Mouse (Mus musculus) neural tube, embryonic 14.5 days (tissue): ENCODE data around the gene Orm1. TPM values are rescaled to one million over a fixed set of nuclear protein-coding genes. Genes with fewer than 3 reads are reported as not detected.

Experiments
- ATAC-seq: fragments of 200-750 bp; cut with Nextera tagmentation; 2 replicates; pipeline ENCODE4 v1.8.0; 2017; ENCODE audit warnings: low read depth, mild to moderate bottlenecking, moderate TSS enrichment, moderate library complexity
- H3K27ac ChIP-seq: fragments of 300-500 bp; sonication (generic); 2 replicates; pipeline ENCODE4 v1.5.1; 2014; ENCODE audit warnings: low read depth, mild to moderate bottlenecking, control low read depth, low read length, moderate library complexity, mixed read lengths
- H3K27me3 ChIP-seq: fragments of 300-500 bp; sonication (generic); 2 replicates; pipeline ENCODE4 v1.6.1; 2014; ENCODE audit warnings: low read length; ENCODE audit not compliant: control insufficient read depth, insufficient read depth
- H3K36me3 ChIP-seq: fragments of 300-500 bp; sonication (generic); 2 replicates; pipeline ENCODE4 v1.6.1; 2014; ENCODE audit warnings: low read length, mixed read lengths; ENCODE audit not compliant: control insufficient read depth, insufficient read depth
- H3K4me1 ChIP-seq: fragments of 300-500 bp; sonication (generic); 2 replicates; pipeline ENCODE4 v1.6.1; 2014; ENCODE audit warnings: low read length; ENCODE audit not compliant: control insufficient read depth, insufficient read depth
- H3K4me2 ChIP-seq: fragments of 300-500 bp; sonication (generic); 2 replicates; pipeline ENCODE4 v1.6.1; 2014; ENCODE audit warnings: mild to moderate bottlenecking, low read depth, low read length, control low read depth
- H3K4me3 ChIP-seq: fragments of 300-500 bp; sonication (generic); 2 replicates; pipeline ENCODE4 v1.5.1; 2014; ENCODE audit warnings: low read depth, low read length, control low read depth, mixed read lengths
- H3K9ac ChIP-seq: fragments of 300-500 bp; sonication (generic); replicated peaks from 2 replicates; pipeline ENCODE4 v1.6.1; 2014; ENCODE audit warnings: low read depth, mild to moderate bottlenecking, control low read depth, low read length, mixed read lengths
- H3K9me3 ChIP-seq: fragments of 300-500 bp; sonication (generic); 2 replicates; pipeline ENCODE4 v1.6.1; 2016; ENCODE audit warnings: low read length; ENCODE audit not compliant: control insufficient read depth
- WGBS: fragments of 180-500 bp; shearing (Covaris S2); extraction: QIAGEN DNeasy Blood & Tissue Kit; methylation state at CpG from one replicate; pipeline ENCODE4 v1.1.7; 2014; 5-methylcytosine and 5-hydroxymethylcytosine counted together
- polyA plus RNA-seq: library from polyadenylated mRNA; unstranded; fragments of >200 nt; fragmentation: Nextera tagmentation; extraction: Ambion mirVana; gene quantifications from 2 replicates; pipeline ENCODE4 v1.2.1, GENCODE M21; 2014

The Orm1 gene
- polyA plus RNA-seq, 1 experiment from 2014 or later = not detected

DNA sequence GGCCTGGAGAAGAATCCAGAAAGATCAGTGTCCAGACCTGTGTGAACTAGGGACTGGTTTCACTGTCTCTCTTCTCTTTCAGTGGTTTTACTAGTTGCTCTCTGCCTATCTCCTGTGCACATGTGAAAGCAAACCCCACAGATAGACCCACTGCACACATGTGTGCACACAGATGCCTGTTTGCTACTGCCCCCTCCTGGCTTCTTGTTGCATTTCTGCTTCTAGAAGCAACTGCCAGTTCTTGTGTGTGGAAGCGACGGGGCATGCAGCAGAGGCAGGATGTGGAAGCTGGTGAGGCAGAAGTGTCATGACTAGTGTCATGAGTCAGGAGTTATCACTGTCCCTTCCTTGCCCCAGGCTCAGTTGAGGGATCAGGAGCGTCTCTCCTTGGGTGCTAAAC is 27.5 kb downstream of the Orm1 start:
- Histone ChIP-seq H3K27ac (no peak overlapping the region), H3K4me2 (no peak overlapping the region), H3K9me3 (no peaks in the 10 kb centered on the region), H3K4me3 (no peak overlapping the region), H3K27me3 (no peaks in the 10 kb centered on the region), H3K9ac (no peak overlapping the region), H3K4me1 (no peaks in the 10 kb centered on the region), H3K36me3 (peaks cover 4% of the 10 kb centered on the region; the same call in 1 of the 2 replicates)
- ATAC-seq = no peak
- 63% methylated on average over 3 of the region's 3 CpGs for WGBS

GRCm38 (mm10) chr4:63373404-63373803 is 29.0 kb downstream of the Orm1 start:
- 99% methylated on average over 8 of the region's 8 CpGs for WGBS
- Histone ChIP-seq H3K4me3 (no peak overlapping the region), H3K27ac (no peak overlapping the region), H3K9me3 (no peaks in the 10 kb centered on the region), H3K4me1 (no peaks in the 10 kb centered on the region), H3K4me2 (no peak overlapping the region), H3K9ac (no peak overlapping the region), H3K27me3 (no peaks in the 10 kb centered on the region), H3K36me3 (peaks cover 5% of the 10 kb centered on the region; the same call in 1 of the 2 replicates)
- no peak for ATAC-seq

- no peak overlapping the region for H3K4me3 ChIP-seq
- 81% methylated on average over 12 of the region's 12 CpGs for WGBS
- no peaks in the 10 kb centered on the region for H3K27me3 ChIP-seq
- H3K27ac ChIP-seq = no peak overlapping the region
- H3K4me2 ChIP-seq = no peak overlapping the region
- H3K9me3 ChIP-seq = no peaks in the 10 kb centered on the region
- H3K4me1 ChIP-seq = no peaks in the 10 kb centered on the region
- H3K36me3 ChIP-seq = peaks cover 10% of the 10 kb centered on the region; the same call in 1 of the 2 replicates
- ATAC-seq = no peak
- H3K9ac ChIP-seq = no peak overlapping the region
Observed at GRCm38 (mm10) chr4:63374331-63374730, 30.0 kb downstream of the Orm1 start.

- H3K36me3 ChIP-seq = peaks cover 10% of the 10 kb centered on the region
- 93% methylated on average over 1 of the region's 1 CpGs for WGBS
- H3K27me3 ChIP-seq = no peaks in the 10 kb centered on the region
- H3K9ac ChIP-seq = no peak overlapping the region
- no peak overlapping the region for H3K27ac ChIP-seq
- H3K4me2 ChIP-seq = no peak overlapping the region
- H3K4me3 ChIP-seq = no peak overlapping the region
- no peaks in the 10 kb centered on the region for H3K4me1 ChIP-seq
- H3K9me3 ChIP-seq = no peaks in the 10 kb centered on the region
- ATAC-seq = no peak
Observed at GRCm38 (mm10) chr4:63375367-63375766, 31.0 kb downstream of the Orm1 start.

- Histone ChIP-seq H3K4me3 (no peak overlapping the region), H3K9me3 (no peaks in the 10 kb centered on the region), H3K36me3 (peaks cover 10% of the 10 kb centered on the region), H3K27me3 (no peaks in the 10 kb centered on the region), H3K27ac (no peak overlapping the region), H3K4me2 (no peak overlapping the region), H3K4me1 (no peaks in the 10 kb centered on the region), H3K9ac (no peak overlapping the region)
- 66% methylated on average over 7 of the region's 7 CpGs for WGBS
- no peak for ATAC-seq
Observed at GRCm38 (mm10) chr4:63377483-63377882, 33.1 kb downstream of the Orm1 start.

- Histone ChIP-seq H3K9me3 (no peaks in the 10 kb centered on the region), H3K4me3 (no peak overlapping the region), H3K4me1 (no peaks in the 10 kb centered on the region), H3K27ac (no peak overlapping the region), H3K4me2 (no peak overlapping the region), H3K36me3 (peaks cover 6% of the 10 kb centered on the region; the same call in 1 of the 2 replicates), H3K27me3 (no peaks in the 10 kb centered on the region), H3K9ac (no peak overlapping the region)
- WGBS = 93% methylated on average over 4 of the region's 4 CpGs
- no peak for ATAC-seq
Observed at GRCm38 (mm10) chr4:63382676-63383369, 38.5 kb downstream of the Orm1 start.

GRCm38 (mm10) chr4:63383474-63383873 is 39.1 kb downstream of the Orm1 start:
- H3K27ac ChIP-seq = no peak overlapping the region
- no peaks in the 10 kb centered on the region for H3K27me3 ChIP-seq
- no peak overlapping the region for H3K9ac ChIP-seq
- H3K4me1 ChIP-seq = no peaks in the 10 kb centered on the region
- H3K4me3 ChIP-seq = no peak overlapping the region
- peaks cover 4% of the 10 kb centered on the region; the same call in 1 of the 2 replicates for H3K36me3 ChIP-seq
- H3K4me2 ChIP-seq = no peak overlapping the region
- H3K9me3 ChIP-seq = no peaks in the 10 kb centered on the region
- no peak for ATAC-seq
- 63% methylated on average over 12 of the region's 12 CpGs for WGBS

GRCm38 (mm10) chr4:63384262-63384661 is 39.9 kb downstream of the Orm1 start:
- Histone ChIP-seq H3K4me1 (peaks cover 6% of the 10 kb centered on the region), H3K4me3 (no peak overlapping the region), H3K27ac (no peak overlapping the region), H3K27me3 (no peaks in the 10 kb centered on the region), H3K9me3 (no peaks in the 10 kb centered on the region), H3K36me3 (no peaks in the 10 kb centered on the region; the same call in 1 of the 2 replicates), H3K9ac (no peak overlapping the region), H3K4me2 (no peak overlapping the region)
- ATAC-seq = no peak
- WGBS = 92% methylated on average over 4 of the region's 4 CpGs

- WGBS = 96% methylated on average over 3 of the region's 3 CpGs
- Histone ChIP-seq H3K36me3 (no peaks in the 10 kb centered on the region; the same call in 1 of the 2 replicates), H3K9me3 (no peaks in the 10 kb centered on the region), H3K4me2 (no peak overlapping the region), H3K4me3 (no peak overlapping the region), H3K27me3 (no peaks in the 10 kb centered on the region), H3K4me1 (peaks cover 16% of the 10 kb centered on the region), H3K27ac (no peak overlapping the region), H3K9ac (no peak overlapping the region)
- no peak for ATAC-seq
Observed at GRCm38 (mm10) chr4:63385253-63385652, 40.9 kb downstream of the Orm1 start.
